Mouse (Mus musculus) spleen, adult 2 months (tissue): ENCODE measurements around the gene Olfr1477.
"Not testable (repeated sequence)": the region's sequence is repeated elsewhere in the genome, so short reads cannot be mapped to it uniquely, and the experiment has no call there.

Experiments used
- CTCF ChIP-seq: fragments of 200-500 bp; IDR thresholded peaks from 2 replicates; pipeline ENCODE4 v1.5.1; 2011; ENCODE audit warnings: mild to moderate bottlenecking, inconsistent platforms; ENCODE audit not compliant: insufficient read depth, insufficient read length, insufficient replicate concordance; ENCODE audit errors: extremely low read depth
- POLR2A ChIP-seq: fragments of 200-500 bp; IDR thresholded peaks from 2 replicates; pipeline ENCODE4 v1.6.1; 2011; ENCODE audit warnings: low read depth, low read length, inconsistent platforms

GRCm38 (mm10) chr19:13469265-13469664, 31.1 kb upstream of the Olfr1477 start, which contains the start of gene Olfr1474:
- TF ChIP-seq POLR2A, CTCF: not testable (repeated sequence)
